Mouse (Mus musculus) lung, embryonic 14.5 days (tissue): ENCODE measurements around the gene Ccdc158. TPM values are rescaled to one million over a fixed set of nuclear protein-coding genes. Genes with fewer than 3 reads are reported as not detected.

ENCODE experiments used
- ATAC-seq: fragments of 200-750 bp; cut with Nextera tagmentation; 2 replicates; pipeline ENCODE4 v1.8.0; 2017; ENCODE audit warnings: mild to moderate bottlenecking, moderate TSS enrichment, moderate library complexity; ENCODE audit not compliant: insufficient read depth
- DNase-seq: peaks from one replicate; pipeline ENCODE4 v3.0.0-alpha.2; 2015
- H3K27ac ChIP-seq: fragments of 300-500 bp; sonication (generic); 2 replicates; pipeline ENCODE4 v1.5.1; 2014; ENCODE audit warnings: low read depth, mild to moderate bottlenecking, moderate library complexity
- H3K27me3 ChIP-seq: fragments of 300-500 bp; sonication (generic); 2 replicates; pipeline ENCODE4 v1.6.1; 2014; ENCODE audit warnings: low read length, control low read depth; ENCODE audit not compliant: insufficient read depth
- H3K36me3 ChIP-seq: fragments of 300-500 bp; sonication (generic); 2 replicates; pipeline ENCODE4 v1.6.1; 2014; ENCODE audit warnings: control low read depth; ENCODE audit not compliant: insufficient read depth
- H3K4me1 ChIP-seq: fragments of 300-500 bp; sonication (generic); 2 replicates; pipeline ENCODE4 v1.6.1; 2014; ENCODE audit warnings: antibody characterized with exemption, control low read depth; ENCODE audit not compliant: insufficient read depth
- H3K4me2 ChIP-seq: fragments of 300-500 bp; sonication (generic); 2 replicates; pipeline ENCODE4 v1.6.1; 2014; ENCODE audit warnings: mild to moderate bottlenecking
- H3K4me3 ChIP-seq: fragments of 300-500 bp; sonication (generic); 2 replicates; pipeline ENCODE4 v1.5.1; 2014; ENCODE audit warnings: low read depth, low read length
- H3K9ac ChIP-seq: fragments of 300-500 bp; sonication (generic); 2 replicates; pipeline ENCODE4 v1.6.1; 2014
- H3K9me3 ChIP-seq: fragments of 300-500 bp; sonication (generic); 2 replicates; pipeline ENCODE4 v1.6.1; 2016; ENCODE audit warnings: low read depth, low read length, control low read depth
- CTCF ChIP-seq: IDR thresholded peaks from 2 replicates; pipeline ENCODE4 v1.5.1; 2016; ENCODE audit warnings: antibody characterized with exemption, low read depth
- WGBS: fragments of 180-500 bp; shearing (Covaris S2); extraction: QIAGEN DNeasy Blood & Tissue Kit; methylation state at CpG from one replicate; pipeline ENCODE4 v1.1.7; 2014; 5-methylcytosine and 5-hydroxymethylcytosine counted together
- polyA plus RNA-seq: library from polyadenylated mRNA; unstranded; fragments of >200 nt; fragmentation: Nextera tagmentation; extraction: Ambion mirVana; gene quantifications from 2 replicates; pipeline ENCODE4 v1.2.1, GENCODE M21; 2014

The Ccdc158 gene
- polyA plus RNA-seq, 1 experiment from 2014 or later: 2.3 TPM

DNA sequence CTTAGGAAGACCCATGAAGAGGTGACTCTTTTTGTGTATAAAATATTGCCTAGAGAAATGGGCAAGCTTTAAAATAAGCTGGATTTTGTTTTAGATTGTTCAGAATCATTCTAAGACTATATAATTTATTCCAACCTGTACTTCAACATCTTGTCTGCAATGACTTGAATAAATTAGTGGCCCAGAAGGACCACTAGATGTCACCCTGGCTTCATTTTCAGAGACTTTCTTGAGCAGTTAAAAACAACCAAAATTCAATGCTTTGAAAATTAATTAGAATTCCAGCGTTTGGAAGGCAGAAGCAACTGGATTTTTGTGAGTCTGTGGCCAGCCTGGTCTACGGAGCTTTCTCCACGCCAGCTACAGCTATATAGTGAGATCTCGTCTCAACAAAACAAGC, 4.4 kb upstream of the Ccdc158 start:
- Histone ChIP-seq H3K4me1 (peaks cover 7% of the 10 kb centered on the region), H3K9ac (no peak overlapping the region), H3K27me3 (peaks cover 6% of the 10 kb centered on the region), H3K4me3 (no peak overlapping the region), H3K27ac (no peak overlapping the region), H3K36me3 (no peaks in the 10 kb centered on the region), H3K9me3 (no peaks in the 10 kb centered on the region), H3K4me2 (no peak overlapping the region)
- ATAC-seq: no peak
- peak; percentile 90 for DNase-seq
- peak; percentile 68 for TF ChIP-seq CTCF
- WGBS: 24% methylated on average over 4 of the region's 4 CpGs

GRCm38 (mm10) chr5:92675574-92675920, 476 bp upstream of the Ccdc158 start:
- Histone ChIP-seq H3K4me3 (peak overlapping the region; percentile 39), H3K27ac (no peak overlapping the region), H3K27me3 (no peaks in the 10 kb centered on the region), H3K4me1 (peaks cover 3% of the 10 kb centered on the region; the same call in 1 of the 2 replicates), H3K9me3 (no peaks in the 10 kb centered on the region), H3K4me2 (peak overlapping the region; percentile 82), H3K9ac (peak overlapping the region; percentile 32; the same call in 1 of the 2 replicates), H3K36me3 (no peaks in the 10 kb centered on the region)
- TF ChIP-seq CTCF: no peak
- DNase-seq (no peak), ATAC-seq (no peak)
- WGBS: under 1% methylated on average over 9 of the region's 9 CpGs

DNA sequence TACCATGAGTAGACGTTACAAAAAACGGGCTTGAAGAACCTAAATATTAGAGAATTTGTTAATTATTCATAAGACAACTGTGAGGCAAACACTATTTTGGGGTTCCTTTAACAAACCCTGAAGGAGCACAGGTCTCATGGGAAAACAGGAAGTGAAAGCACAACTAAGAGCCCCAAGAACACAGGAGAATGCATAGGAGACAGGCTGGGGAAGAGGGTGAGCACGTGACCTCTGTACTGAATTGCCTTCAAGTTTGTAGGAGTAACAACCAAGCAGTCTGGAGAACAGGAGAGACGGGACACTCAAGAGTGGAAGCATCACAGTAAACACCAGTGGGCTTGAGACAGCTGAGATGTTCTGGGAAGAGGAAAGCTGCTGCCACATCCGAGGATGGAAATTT, 8.2 kb downstream of the Ccdc158 start:
- Histone ChIP-seq H3K4me3 (no peak overlapping the region), H3K9me3 (no peaks in the 10 kb centered on the region), H3K27ac (no peak overlapping the region), H3K4me1 (no peaks in the 10 kb centered on the region), H3K4me2 (no peak overlapping the region), H3K36me3 (no peaks in the 10 kb centered on the region), H3K27me3 (no peaks in the 10 kb centered on the region), H3K9ac (no peak overlapping the region)
- no peak for DNase-seq
- TF ChIP-seq CTCF: no peak
- no peak for ATAC-seq
- WGBS: 78% methylated on average over 5 of the region's 5 CpGs

GRCm38 (mm10) chr5:92664321-92664720, 10.8 kb downstream of the Ccdc158 start:
- DNase-seq (peak; percentile 36), ATAC-seq (no peak)
- no peak overlapping the region for H3K9ac ChIP-seq
- whole genome bisulfite sequencing: 48% methylated on average over 2 of the region's 2 CpGs
- no peaks in the 10 kb centered on the region for H3K4me1 ChIP-seq
- peaks cover 5% of the 10 kb centered on the region; the same call in 1 of the 2 replicates for H3K36me3 ChIP-seq
- 0 out of 2 replicates have a peak, but pooled peaks have one; percentile 25 for TF ChIP-seq CTCF
- no peak overlapping the region for H3K4me3 ChIP-seq
- no peaks in the 10 kb centered on the region for H3K27me3 ChIP-seq
- H3K4me2 ChIP-seq: no peak overlapping the region
- H3K27ac ChIP-seq: no peak overlapping the region
- H3K9me3 ChIP-seq: no peaks in the 10 kb centered on the region

DNA sequence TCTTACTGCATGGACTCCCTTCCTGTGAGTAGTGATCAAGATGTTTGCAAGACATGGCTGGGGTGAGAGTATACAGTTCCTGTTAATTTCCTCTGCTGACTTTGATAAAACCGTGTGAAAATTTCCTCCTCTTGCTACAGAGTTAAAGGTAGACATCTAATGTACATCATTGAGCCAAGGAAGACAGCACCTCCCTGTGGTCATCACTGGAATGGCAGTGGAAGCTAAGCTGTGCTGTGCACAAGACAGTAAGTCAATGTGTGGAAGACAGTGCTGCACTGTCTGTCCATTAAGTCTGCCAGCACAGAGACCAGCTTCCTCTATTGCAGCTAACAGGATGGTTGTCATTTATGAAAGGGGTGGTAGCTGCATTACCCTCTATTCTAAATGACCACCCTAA, 18.8 kb downstream of the Ccdc158 start:
- Histone ChIP-seq H3K4me1 (no peaks in the 10 kb centered on the region), H3K36me3 (peaks cover 5% of the 10 kb centered on the region; the same call in 1 of the 2 replicates), H3K27me3 (no peaks in the 10 kb centered on the region), H3K9me3 (no peaks in the 10 kb centered on the region), H3K9ac (no peak overlapping the region), H3K4me3 (no peak overlapping the region), H3K4me2 (no peak overlapping the region), H3K27ac (no peak overlapping the region)
- DNase-seq (peak; percentile 92), ATAC-seq (peak; percentile 47; the same call in 1 of the 2 replicates)
- 8% methylated on average over 1 of the region's 1 CpGs for WGBS
- peak; percentile 93 for TF ChIP-seq CTCF

- Histone ChIP-seq H3K9me3 (no peaks in the 10 kb centered on the region), H3K27ac (no peak overlapping the region), H3K36me3 (no peaks in the 10 kb centered on the region), H3K4me3 (no peak overlapping the region), H3K4me2 (no peak overlapping the region), H3K9ac (no peak overlapping the region), H3K27me3 (no peaks in the 10 kb centered on the region), H3K4me1 (no peaks in the 10 kb centered on the region)
- no peak for TF ChIP-seq CTCF
- WGBS: 79% methylated on average over 3 of the region's 3 CpGs
- DNase-seq: no peak
- no peak for ATAC-seq
Observed at GRCm38 (mm10) chr5:92640861-92641260, 34.2 kb downstream of the Ccdc158 start.

- Histone ChIP-seq H3K27ac (no peak overlapping the region), H3K27me3 (no peaks in the 10 kb centered on the region), H3K4me1 (no peaks in the 10 kb centered on the region), H3K4me2 (no peak overlapping the region), H3K9me3 (no peaks in the 10 kb centered on the region), H3K36me3 (no peaks in the 10 kb centered on the region), H3K9ac (no peak overlapping the region), H3K4me3 (no peak overlapping the region)
- no peak for ATAC-seq
- WGBS: 75% methylated on average over 5 of the region's 5 CpGs
- TF ChIP-seq CTCF: no peak
- DNase-seq: no peak
Observed at GRCm38 (mm10) chr5:92635891-92636290, 39.2 kb downstream of the Ccdc158 start.

DNA sequence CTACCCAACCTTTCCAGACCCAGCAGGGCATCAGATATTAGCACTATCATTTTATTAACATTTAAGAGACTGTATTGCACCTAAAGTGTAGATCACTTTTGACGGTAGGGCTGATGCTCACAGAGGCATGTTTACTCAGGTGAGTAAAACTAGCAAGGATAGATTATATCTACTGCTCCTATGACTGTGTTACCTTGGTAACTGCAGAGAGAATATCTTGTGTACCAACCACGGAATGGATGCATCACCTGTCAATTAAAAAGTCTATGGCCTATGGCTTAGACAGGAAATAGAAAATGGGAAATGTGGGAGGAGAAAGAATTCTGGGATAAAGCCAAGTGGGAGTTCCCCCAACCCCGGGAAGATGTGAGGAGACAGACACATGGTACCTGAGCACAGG, 40.2 kb downstream of the Ccdc158 start:
- DNase-seq (no peak), ATAC-seq (no peak)
- Histone ChIP-seq H3K9ac (no peak overlapping the region), H3K4me3 (no peak overlapping the region), H3K36me3 (no peaks in the 10 kb centered on the region), H3K9me3 (no peaks in the 10 kb centered on the region), H3K4me2 (no peak overlapping the region), H3K27me3 (no peaks in the 10 kb centered on the region), H3K27ac (no peak overlapping the region), H3K4me1 (no peaks in the 10 kb centered on the region)
- no peak for TF ChIP-seq CTCF
- WGBS: 58% methylated on average over 3 of the region's 3 CpGs
